Mouse (Mus musculus): ENCODE data around the gene Lrfn4. TPM values are rescaled to one million over a fixed set of nuclear protein-coding genes. Genes with fewer than 3 reads are reported as not detected.
A peak's percentile ranks its signal among the peaks of the same experiment; 100 is the strongest.

Gene Lrfn4
- total RNA-seq (2021): 10 to 100 TPM; 35.2 to 35.6 TPM
- long read RNA-seq, transcript Lrfn4-202 (3 exons, 2,918 nt): major isoform, 46 of 75 reads
- long read RNA-seq, transcript Lrfn4-201 (2 exons, 3,194 nt): minor isoform, 13 of 75 reads
- long read RNA-seq, partial matches to known transcripts: 0 of 75 reads
- long read RNA-seq, other reads (novel, unspliced or antisense): 16 of 75 reads

- DNase-seq (ENCODE audit: low spot score in 2 of 2): peak; percentile 89
Observed at GRCm38 (mm10) chr19:4615151-4616093, at the start of gene Lrfn4. TSS of gene Lrfn4 (minus strand) at chr19:4615667.

GRCm38 (mm10) chr19:4658156-4658555 is 42.7 kb upstream of the Lrfn4 start:
- DNase-seq (ENCODE audit: low spot score in 2 of 2): no peak

- peak; percentile 41 to 67 for DNase-seq (ENCODE audit: low spot score in 2 of 2)
Observed at GRCm38 (mm10) chr19:4646917-4647492, 31.5 kb upstream of the Lrfn4 start.

GRCm38 (mm10) chr19:4644271-4644670 is 28.8 kb upstream of the Lrfn4 start:
- peak; percentile 59 to 93 for DNase-seq (ENCODE audit: low spot score in 2 of 2)

GRCm38 (mm10) chr19:4635986-4636385 is 20.5 kb upstream of the Lrfn4 start:
- no peak for DNase-seq (ENCODE audit: low spot score in 2 of 2)

GRCm38 (mm10) chr19:4628819-4629218 is 13.4 kb upstream of the Lrfn4 start:
- DNase-seq (ENCODE audit: low spot score in 2 of 2): peak in 1 of 2 experiments; percentile 83

- no peak for DNase-seq (ENCODE audit: low spot score in 2 of 2)
Observed at GRCm38 (mm10) chr19:4625829-4626535, 10.5 kb upstream of the Lrfn4 start.

- peak; percentile 88 to 93 for DNase-seq (ENCODE audit: low spot score in 2 of 2)
Observed at GRCm38 (mm10) chr19:4625179-4625828, 9.8 kb upstream of the Lrfn4 start, which contains the start of gene Rce1. TSS of gene Rce1 (minus strand) at chr19:4625641.

- peak in 1 of 2 experiments; percentile 44 for DNase-seq (ENCODE audit: low spot score in 2 of 2)
Observed at GRCm38 (mm10) chr19:4624406-4625178, 9.1 kb upstream of the Lrfn4 start.

- no peak for DNase-seq (ENCODE audit: low spot score in 2 of 2)
Observed at GRCm38 (mm10) chr19:4624006-4624405, 8.5 kb upstream of the Lrfn4 start.

GRCm38 (mm10) chr19:4623419-4623818 is 8.0 kb upstream of the Lrfn4 start:
- DNase-seq (ENCODE audit: low spot score in 2 of 2): no peak

- no peak for DNase-seq (ENCODE audit: low spot score in 2 of 2)
Observed at GRCm38 (mm10) chr19:4622780-4623179, 7.3 kb upstream of the Lrfn4 start.

- DNase-seq (ENCODE audit: low spot score in 2 of 2): no peak
Observed at GRCm38 (mm10) chr19:4620721-4621120, 5.3 kb upstream of the Lrfn4 start.

GRCm38 (mm10) chr19:4619461-4619860 is 4.0 kb upstream of the Lrfn4 start:
- no peak for DNase-seq (ENCODE audit: low spot score in 2 of 2)

- DNase-seq (ENCODE audit: low spot score in 2 of 2): no peak
Observed at GRCm38 (mm10) chr19:4618183-4618582, 2.7 kb upstream of the Lrfn4 start.

- no peak for DNase-seq (ENCODE audit: low spot score in 2 of 2)
Observed at GRCm38 (mm10) chr19:4616546-4616945, 1.1 kb upstream of the Lrfn4 start.

- no peak for DNase-seq (ENCODE audit: low spot score in 2 of 2)
Observed at GRCm38 (mm10) chr19:4614305-4615150, 939 bp downstream of the Lrfn4 start.

GRCm38 (mm10) chr19:4613464-4614304 is 1.8 kb downstream of the Lrfn4 start:
- no peak for DNase-seq (ENCODE audit: low spot score in 2 of 2)

Measured in layer of hippocampus, adult 18-20 months (tissue).